Mouse (Mus musculus) ES-Bruce4 (cell line): ENCODE results near the gene Gm21987. TPM values are rescaled to one million over a fixed set of nuclear protein-coding genes. Genes with fewer than 3 reads are reported as not detected.

Experiments
- H3K27ac ChIP-seq: 2 replicates; pipeline ENCODE4 v1.5.1; 2012; ENCODE audit warnings: low read length, inconsistent platforms; ENCODE audit not compliant: insufficient read depth
- H3K27me3 ChIP-seq: 2 replicates; pipeline ENCODE4 v1.6.1; 2012; ENCODE audit warnings: mild to moderate bottlenecking, low read length, inconsistent platforms; ENCODE audit not compliant: control insufficient read depth, poor library complexity, insufficient read depth, severe bottlenecking
- H3K36me3 ChIP-seq: 2 replicates; pipeline ENCODE4 v1.6.1; 2012; ENCODE audit warnings: inconsistent platforms, mild to moderate bottlenecking, low read length, moderate library complexity; ENCODE audit not compliant: control insufficient read depth, poor library complexity, insufficient read depth, severe bottlenecking
- H3K4me1 ChIP-seq: one replicate; pipeline ENCODE4 v1.8.1; 2011; ENCODE audit warnings: low read length; ENCODE audit not compliant: control insufficient read depth, insufficient read depth
- H3K4me3 ChIP-seq: 2 replicates; pipeline ENCODE4 v1.5.1; 2011; ENCODE audit warnings: low read depth, mild to moderate bottlenecking, low read length
- H3K9ac ChIP-seq: 2 replicates; pipeline ENCODE4 v1.6.1; 2012; ENCODE audit warnings: low read depth, mild to moderate bottlenecking, inconsistent platforms; ENCODE audit not compliant: poor library complexity, severe bottlenecking
- H3K9me3 ChIP-seq: replicated peaks from 2 replicates; pipeline ENCODE4 v1.6.1; 2012; ENCODE audit warnings: mild to moderate bottlenecking, low read length, inconsistent platforms; ENCODE audit not compliant: control insufficient read depth, poor library complexity, insufficient read depth, severe bottlenecking
- CTCF ChIP-seq: IDR thresholded peaks from one replicate; pipeline ENCODE4 v1.8.1; 2011; ENCODE audit warnings: low read depth, low read length
- EP300 ChIP-seq: IDR thresholded peaks from 2 replicates; pipeline ENCODE4 v1.6.1; 2011; ENCODE audit warnings: low read depth, low read length; ENCODE audit not compliant: insufficient read depth
- POLR2A ChIP-seq: IDR thresholded peaks from one replicate; pipeline ENCODE4 v1.8.1; 2011; ENCODE audit warnings: low read length; ENCODE audit not compliant: insufficient read depth
- polyA plus RNA-seq: library from polyadenylated mRNA; stranded (reverse); fragments of >200 nt; gene quantifications from 2 replicates; pipeline ENCODE4 v1.2.4, GENCODE M21; 2011; ENCODE audit warnings: low read depth; ENCODE audit not compliant: missing spikeins, insufficient read depth, insufficient read length

Gm21987 gene
- polyA plus RNA-seq = not detected in 2 replicates

- Histone ChIP-seq H3K4me1 (no peaks in the 10 kb centered on the region), H3K27me3 (no peaks in the 10 kb centered on the region), H3K4me3 (peak within 1 kb of the TSS; percentile 99), H3K9me3 (no peaks in the 10 kb centered on the region), H3K27ac (peak within 1 kb of the TSS; percentile 51; the same call in 1 of the 2 replicates), H3K36me3 (peaks cover 23% of the 10 kb centered on the region), H3K9ac (peak within 1 kb of the TSS; percentile 65)
- TF ChIP-seq CTCF (no peak), EP300 (0 out of 2 replicates have a peak, but pooled peaks have one; percentile 22), POLR2A (peak; percentile 60)
These were observed at the start of gene Gm21987, which contains the start of gene Cox17 for GRCm38 (mm10) chr16:38346529-38347325. Gene Gm21987, plus strand, starts transcription at chr16:38347040. Gene Cox17, plus strand, starts transcription at chr16:38346991.

DNA sequence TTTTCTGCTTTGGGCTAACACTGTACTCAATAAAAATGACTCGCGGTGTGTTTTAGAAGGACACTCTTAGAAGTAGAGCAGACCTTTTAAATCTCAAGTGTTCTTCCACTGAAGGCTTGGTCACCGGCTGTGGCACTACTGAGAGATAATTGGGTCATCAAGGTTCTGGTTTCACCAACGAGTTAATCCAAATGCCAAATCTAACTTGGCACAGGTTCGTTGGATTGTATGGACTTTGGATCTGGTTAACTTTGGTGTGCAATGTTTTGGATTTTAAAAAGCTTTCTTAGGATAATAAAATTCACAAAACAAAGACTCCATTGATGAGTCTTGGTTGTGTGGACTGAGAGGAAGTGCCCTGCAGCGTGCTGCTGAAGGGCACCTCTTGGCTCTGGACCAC is 48.4 kb upstream of the Gm21987 start:
- Histone ChIP-seq H3K9ac (no peak overlapping the region), H3K27me3 (no peaks in the 10 kb centered on the region), H3K36me3 (no peaks in the 10 kb centered on the region), H3K9me3 (no peaks in the 10 kb centered on the region), H3K27ac (no peak overlapping the region), H3K4me3 (no peak overlapping the region), H3K4me1 (no peaks in the 10 kb centered on the region)
- TF ChIP-seq EP300 (no peak), CTCF (no peak), POLR2A (no peak)

DNA sequence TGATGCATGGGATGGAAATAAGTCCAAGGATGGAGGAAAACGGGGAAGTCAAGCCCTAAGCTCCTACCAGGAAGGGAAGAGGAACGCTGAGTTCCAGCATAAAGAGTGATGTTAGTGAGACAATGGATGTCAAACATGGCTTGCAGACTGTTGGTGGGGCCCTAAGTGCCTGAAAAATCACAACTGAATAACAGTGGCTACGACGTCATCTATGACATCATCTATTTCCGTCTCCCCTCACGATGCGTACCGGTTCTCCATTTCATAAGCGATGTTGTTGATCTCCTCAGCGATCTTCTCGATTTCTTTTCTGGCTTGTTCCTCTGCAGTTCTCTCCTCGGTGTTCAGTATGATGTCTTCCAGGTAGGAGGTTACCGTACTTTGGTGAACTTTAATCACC is 44.5 kb upstream of the Gm21987 start:
- H3K9ac ChIP-seq = no peak overlapping the region
- TF ChIP-seq CTCF (no peak), EP300 (no peak), POLR2A (no peak)
- H3K9me3 ChIP-seq = no peaks in the 10 kb centered on the region
- H3K27me3 ChIP-seq = no peaks in the 10 kb centered on the region
- H3K4me3 ChIP-seq = no peak overlapping the region
- no peak overlapping the region for H3K27ac ChIP-seq
- H3K36me3 ChIP-seq = no peaks in the 10 kb centered on the region
- no peaks in the 10 kb centered on the region for H3K4me1 ChIP-seq

GRCm38 (mm10) chr16:38304460-38305194 is 42.2 kb upstream of the Gm21987 start:
- H3K4me3 ChIP-seq = no peak overlapping the region
- no peak overlapping the region for H3K9ac ChIP-seq
- no peak for TF ChIP-seq POLR2A
- TF ChIP-seq CTCF = no peak
- TF ChIP-seq EP300 = no peak
- no peaks in the 10 kb centered on the region for H3K27me3 ChIP-seq
- no peaks in the 10 kb centered on the region for H3K4me1 ChIP-seq
- no peaks in the 10 kb centered on the region for H3K36me3 ChIP-seq
- no peak overlapping the region for H3K27ac ChIP-seq
- H3K9me3 ChIP-seq = no peaks in the 10 kb centered on the region

DNA sequence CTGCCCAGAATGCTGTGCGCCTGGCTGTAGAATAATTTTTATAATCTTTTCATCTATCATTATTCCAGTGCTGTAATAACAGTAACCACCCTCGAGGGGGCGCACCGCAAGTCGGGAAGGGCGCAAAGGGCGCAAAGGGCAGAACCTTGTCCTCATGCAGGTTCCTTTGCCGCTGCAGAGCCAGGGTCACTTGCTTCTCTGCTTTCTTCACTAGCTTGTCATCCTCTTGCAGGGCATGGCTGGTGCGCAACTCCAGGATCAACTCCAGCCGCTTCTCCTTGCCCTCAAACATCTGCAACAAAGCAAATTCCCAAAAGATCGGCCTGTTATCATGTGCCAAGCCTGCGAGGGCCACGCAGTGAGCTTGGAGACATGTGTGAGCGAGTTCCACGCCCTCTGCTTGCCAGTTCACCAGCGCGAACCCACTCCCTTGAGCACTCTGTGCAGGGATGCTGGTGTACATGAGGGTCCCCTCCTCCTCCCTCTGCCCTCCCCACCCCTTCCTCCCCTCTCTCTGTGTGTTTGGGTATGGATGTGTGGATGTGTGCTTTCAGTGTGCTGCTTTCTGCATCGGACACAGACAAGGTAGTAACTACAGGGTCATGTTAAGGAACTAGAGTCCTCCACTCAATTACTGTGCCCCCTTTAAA is 40.1 kb upstream of the Gm21987 start:
- H3K36me3 ChIP-seq = no peaks in the 10 kb centered on the region
- H3K9ac ChIP-seq = no peak overlapping the region
- no peak for TF ChIP-seq POLR2A
- TF ChIP-seq CTCF = peak; percentile 68
- TF ChIP-seq EP300 = 0 out of 2 replicates have a peak, but pooled peaks have one; percentile 37
- H3K27me3 ChIP-seq = no peaks in the 10 kb centered on the region
- no peaks in the 10 kb centered on the region for H3K4me1 ChIP-seq
- H3K27ac ChIP-seq = no peak overlapping the region
- H3K4me3 ChIP-seq = peak overlapping the region; percentile 31; the same call in 1 of the 2 replicates
- no peaks in the 10 kb centered on the region for H3K9me3 ChIP-seq
